Mouse (Mus musculus): Measurements from ENCODE around the gene Slc35f3. TPM values are rescaled to one million over a fixed set of nuclear protein-coding genes. Genes with fewer than 3 reads are reported as not detected.

Slc35f3 gene
- polyA plus RNA-seq, 1 experiment from 2014 or later: 1.5 TPM

GRCm38 (mm10) chr8:126422920-126423300, 124.6 kb downstream of the Slc35f3 start:
- ATAC-seq (ENCODE audit: insufficient read depth, low FRiP score, low read depth): peak; percentile 24
- 7% methylated on average over 9 of the region's 9 CpGs for WGBS

DNA sequence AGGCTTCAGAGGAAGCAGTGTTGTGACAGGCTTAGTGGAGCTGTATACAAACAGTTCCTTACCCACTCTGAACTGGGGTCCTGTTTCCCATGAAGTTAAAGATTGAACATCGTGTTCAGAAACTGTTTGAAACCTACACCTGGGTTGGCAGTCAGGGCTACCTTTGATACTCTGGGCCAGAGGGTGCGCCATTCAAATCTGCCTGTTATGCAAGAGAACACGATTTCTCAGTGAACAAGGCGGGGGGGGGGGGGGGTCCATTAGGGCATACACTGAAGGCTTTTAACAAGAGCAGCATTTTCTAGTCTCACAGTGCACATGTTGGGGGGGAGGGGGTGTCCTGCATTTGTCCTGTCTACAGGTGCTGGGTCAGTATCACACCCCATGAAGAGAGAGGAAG, 125.8 kb downstream of the Slc35f3 start:
- Histone ChIP-seq H3K4me3 (replicated peaks) (no peak overlapping the region), H3K36me3 (peaks cover 32% of the 10 kb centered on the region), H3K9ac (no peak overlapping the region), H3K4me1 (peaks cover 9% of the 10 kb centered on the region), H3K9me3 (no peaks in the 10 kb centered on the region), H3K4me2 (no peak overlapping the region), H3K27ac (no peak overlapping the region), H3K27me3 (replicated peaks) (no peaks in the 10 kb centered on the region)
- WGBS: 79% methylated on average over 4 of the region's 4 CpGs
- no peak for ATAC-seq (ENCODE audit: insufficient read depth, low FRiP score, low read depth)

More at GRCm38 (mm10) chr8:126422920-126423300, 124.6 kb downstream of the Slc35f3 start:
- H3K36me3 ChIP-seq: peaks cover 19% of the 10 kb centered on the region
- peak overlapping the region; percentile 75 for H3K27ac ChIP-seq
- H3K4me3 ChIP-seq (replicated peaks): peak overlapping the region; percentile 68
- H3K9me3 ChIP-seq: no peaks in the 10 kb centered on the region
- peak overlapping the region; percentile 75; the same call in 1 of the 2 replicates for H3K9ac ChIP-seq
- peak overlapping the region; percentile 84 for H3K4me2 ChIP-seq
- peaks cover 9% of the 10 kb centered on the region for H3K4me1 ChIP-seq
- no peaks in the 10 kb centered on the region for H3K27me3 ChIP-seq (replicated peaks)

- Histone ChIP-seq H3K36me3 (peaks cover 40% of the 10 kb centered on the region), H3K4me2 (no peak overlapping the region), H3K27ac (no peak overlapping the region), H3K9me3 (no peaks in the 10 kb centered on the region), H3K4me3 (replicated peaks) (no peak overlapping the region), H3K27me3 (replicated peaks) (no peaks in the 10 kb centered on the region), H3K4me1 (peaks cover 9% of the 10 kb centered on the region), H3K9ac (no peak overlapping the region)
- no peak for ATAC-seq (ENCODE audit: insufficient read depth, low FRiP score, low read depth)
- 79% methylated on average over 1 of the region's 1 CpGs for whole genome bisulfite sequencing
Measured at GRCm38 (mm10) chr8:126424946-126425345, 126.6 kb downstream of the Slc35f3 start.

DNA sequence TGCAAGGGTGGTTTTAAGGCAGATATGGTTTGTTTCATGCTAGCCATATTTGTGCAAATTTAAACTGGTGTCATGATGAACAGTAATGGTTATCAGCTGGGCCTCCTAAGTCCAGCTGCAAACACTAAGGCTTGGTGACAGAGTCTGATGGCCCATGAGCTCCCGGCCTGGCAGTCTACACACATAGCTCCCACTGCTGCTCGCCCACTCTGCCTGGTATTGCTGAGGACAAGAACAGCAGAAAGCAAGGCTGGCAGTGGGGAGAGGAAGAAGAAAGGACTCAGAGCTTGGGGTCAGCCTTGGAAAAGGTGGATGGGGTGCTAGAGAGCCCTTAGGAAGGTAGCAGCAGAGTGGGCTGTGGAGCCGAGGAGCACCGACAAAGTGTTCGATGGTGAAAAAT, 131.3 kb downstream of the Slc35f3 start:
- ATAC-seq (ENCODE audit: insufficient read depth, low FRiP score, low read depth): no peak
- no peaks in the 10 kb centered on the region for H3K9me3 ChIP-seq
- H3K27me3 ChIP-seq (replicated peaks): no peaks in the 10 kb centered on the region
- no peak overlapping the region for H3K4me3 ChIP-seq (replicated peaks)
- no peak overlapping the region for H3K27ac ChIP-seq
- H3K9ac ChIP-seq: no peak overlapping the region
- no peak overlapping the region for H3K4me2 ChIP-seq
- H3K4me1 ChIP-seq: no peaks in the 10 kb centered on the region
- 93% methylated on average over 5 of the region's 5 CpGs for WGBS
- peaks cover 58% of the 10 kb centered on the region for H3K36me3 ChIP-seq

DNA sequence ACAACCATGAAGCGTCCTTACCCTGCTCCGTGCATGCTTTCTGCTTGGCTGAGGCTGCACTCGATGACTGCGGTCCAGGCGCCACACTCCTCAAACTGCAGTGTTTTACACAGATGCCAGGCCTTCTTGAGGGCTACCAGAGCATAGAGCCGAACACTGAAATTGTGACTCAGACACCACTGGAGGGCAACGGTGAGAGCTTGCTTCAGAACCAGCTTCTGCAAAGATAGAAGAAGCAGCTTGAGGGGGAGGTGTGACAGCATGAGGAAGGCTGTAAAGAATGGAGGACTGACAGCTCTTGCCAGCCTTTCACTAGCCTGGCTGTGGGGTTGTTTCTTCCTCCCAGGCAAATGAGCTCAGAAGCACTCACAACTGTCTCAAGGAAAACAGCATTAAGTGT, 135.5 kb downstream of the Slc35f3 start:
- Histone ChIP-seq H3K4me2 (no peak overlapping the region), H3K9ac (no peak overlapping the region), H3K9me3 (no peaks in the 10 kb centered on the region), H3K4me3 (replicated peaks) (no peak overlapping the region), H3K27me3 (replicated peaks) (no peaks in the 10 kb centered on the region), H3K36me3 (peaks cover 41% of the 10 kb centered on the region), H3K4me1 (no peaks in the 10 kb centered on the region), H3K27ac (no peak overlapping the region)
- 86% methylated on average over 7 of the region's 7 CpGs for WGBS
- ATAC-seq (ENCODE audit: insufficient read depth, low FRiP score, low read depth): no peak

- Histone ChIP-seq H3K4me3 (replicated peaks) (no peak overlapping the region), H3K27me3 (replicated peaks) (no peaks in the 10 kb centered on the region), H3K9me3 (no peaks in the 10 kb centered on the region), H3K9ac (no peak overlapping the region), H3K4me2 (no peak overlapping the region), H3K4me1 (no peaks in the 10 kb centered on the region), H3K36me3 (peaks cover 26% of the 10 kb centered on the region), H3K27ac (no peak overlapping the region)
- no peak for ATAC-seq (ENCODE audit: insufficient read depth, low FRiP score, low read depth)
- 62% methylated on average over 2 of the region's 2 CpGs for WGBS
Measured at GRCm38 (mm10) chr8:126438937-126439336, 140.6 kb downstream of the Slc35f3 start.

Other genes starting within 250 kb of the Slc35f3 start
- gene Coa6, start 124.0 kb downstream of the Slc35f3 start, polyA plus RNA-seq (2015; fragmentation: Nextera tagmentation; extraction: Ambion mirVana): 57.7 and 60.2 TPM in 2 replicates
- gene Tarbp1, start 176.5 kb downstream of the Slc35f3 start, polyA plus RNA-seq (2015; fragmentation: Nextera tagmentation; extraction: Ambion mirVana): 2.6 and 3.0 TPM in 2 replicates